8 mouse cellular contexts compared by ENCODE assay signal in genomic region chr13:28417431-28417928, GRCm38 (mm10).
DNase-seq lines count a peak whose midpoint lies in the region; ATAC-seq and TF ChIP-seq lines count a peak whose summit lies in the region.

No protein-coding gene starts in this region.

- H3K27ac ChIP-seq in forebrain, postnatal 0 days (ENCODE audit: low read depth, low read length): peak overlapping the region; percentile 97
- H3K27ac ChIP-seq in hindbrain, embryonic 13.5 days: peak overlapping the region; percentile 97

- H3K4me3 ChIP-seq in forebrain, postnatal 0 days (ENCODE audit: low read depth, low read length): peak overlapping the region; percentile 39
- H3K4me3 ChIP-seq in hindbrain, embryonic 13.5 days: peak overlapping the region; percentile 36

- no peaks in the 10 kb centered on the region for H3K9me3 ChIP-seq in forebrain, postnatal 0 days (ENCODE audit: low read length)
- H3K9me3 ChIP-seq in hindbrain, embryonic 13.5 days: no peaks in the 10 kb centered on the region

- TF ChIP-seq CTCF in forebrain, postnatal 0 days (IDR thresholded peaks at IDR 0.05; ENCODE audit: low read depth): peak; percentile 15; the same call in 1 of the 2 replicates

- peaks cover 38% of the 10 kb centered on the region for H3K4me1 ChIP-seq in forebrain, postnatal 0 days (ENCODE audit: insufficient read depth)
- peaks cover 61% of the 10 kb centered on the region for H3K4me1 ChIP-seq in hindbrain, embryonic 13.5 days (replicated peaks)

- no peaks in the 10 kb centered on the region for H3K36me3 ChIP-seq in forebrain, postnatal 0 days (ENCODE audit: insufficient read depth)
- H3K36me3 ChIP-seq in hindbrain, embryonic 13.5 days: no peaks in the 10 kb centered on the region

- H3K9ac ChIP-seq in forebrain, postnatal 0 days: peak overlapping the region; percentile 67
- H3K9ac ChIP-seq in hindbrain, embryonic 13.5 days: peak overlapping the region; percentile 79

- DNase-seq in CD4-positive, CD25-positive, alpha-beta regulatory T cell, adult 2 months (ENCODE audit: low read depth, low spot score): peak; percentile 69
- DNase-seq in brain, adult 2 months (ENCODE audit: low read depth, low spot score): peak; percentile 89
- DNase-seq in forebrain, postnatal 0 days: peak; percentile 89
- DNase-seq in layer of hippocampus, postnatal 36 days: peak; percentile 40 to 63
- peak; percentile 55 for DNase-seq in lung, postnatal 36 days
- peak; percentile 11 to 52 for DNase-seq in right cerebral cortex, postnatal 36 days (ENCODE audit: low spot score in 2 of 2)
- no peak for DNase-seq in yolk sac, embryonic 10.5 days (ENCODE audit: low spot score)

- H3K4me2 ChIP-seq in forebrain, postnatal 0 days (ENCODE audit: low read depth): peak overlapping the region; percentile 62
- H3K4me2 ChIP-seq in hindbrain, embryonic 13.5 days: peak overlapping the region; percentile 62

- ATAC-seq in forebrain, postnatal 0 days: peak; percentile 73
- peak; percentile 22 for ATAC-seq in hindbrain, embryonic 13.5 days (ENCODE audit: low FRiP score)

- no peaks in the 10 kb centered on the region for H3K27me3 ChIP-seq in forebrain, postnatal 0 days (ENCODE audit: insufficient read depth, low read length)
- H3K27me3 ChIP-seq in hindbrain, embryonic 13.5 days: no peaks in the 10 kb centered on the region

- under 1% methylated on average over 7 of the region's 7 CpGs for WGBS in forebrain, postnatal 0 days
- WGBS in hindbrain, embryonic 13.5 days: 4% methylated on average over 7 of the region's 7 CpGs
